Mouse (Mus musculus) cortical plate, adult 2 months (tissue): Measurements from ENCODE around the gene Fras1. TPM values are rescaled to one million over a fixed set of nuclear protein-coding genes. Genes with fewer than 3 reads are reported as not detected.

Experiments used
- H3K27ac ChIP-seq: fragments of 200-500 bp; 2 replicates; pipeline ENCODE4 v1.5.1; 2012; ENCODE audit warnings: low read length, control low read depth, inconsistent platforms; ENCODE audit not compliant: insufficient read depth
- H3K4me1 ChIP-seq: fragments of 200-500 bp; 2 replicates; pipeline ENCODE4 v1.6.1; 2011; ENCODE audit warnings: low read length; ENCODE audit not compliant: control insufficient read depth, insufficient read depth
- H3K4me3 ChIP-seq: fragments of 200-500 bp; 2 replicates; pipeline ENCODE4 v1.5.1; 2011; ENCODE audit warnings: mild to moderate bottlenecking, low read length, control low read depth; ENCODE audit not compliant: insufficient read depth
- CTCF ChIP-seq: fragments of 200-500 bp; IDR thresholded peaks from 2 replicates; pipeline ENCODE4 v1.5.1; 2011; ENCODE audit warnings: mild to moderate bottlenecking, control low read depth, low read length; ENCODE audit not compliant: insufficient read depth; ENCODE audit errors: extremely low read depth
- POLR2A ChIP-seq: fragments of 200-500 bp; IDR thresholded peaks from 2 replicates; pipeline ENCODE4 v1.6.1; 2011; ENCODE audit warnings: mild to moderate bottlenecking, low read length, control low read depth; ENCODE audit not compliant: insufficient read depth; ENCODE audit errors: extremely low read depth
- polyA plus RNA-seq: library from polyadenylated mRNA; depleted of rRNA; stranded (reverse); fragments of >200 nt; gene quantifications from 2 replicates; pipeline ENCODE4 v1.2.3, GENCODE M21; 2012

The Fras1 gene
- polyA plus RNA-seq, 1 experiment = 6.0 TPM

DNA sequence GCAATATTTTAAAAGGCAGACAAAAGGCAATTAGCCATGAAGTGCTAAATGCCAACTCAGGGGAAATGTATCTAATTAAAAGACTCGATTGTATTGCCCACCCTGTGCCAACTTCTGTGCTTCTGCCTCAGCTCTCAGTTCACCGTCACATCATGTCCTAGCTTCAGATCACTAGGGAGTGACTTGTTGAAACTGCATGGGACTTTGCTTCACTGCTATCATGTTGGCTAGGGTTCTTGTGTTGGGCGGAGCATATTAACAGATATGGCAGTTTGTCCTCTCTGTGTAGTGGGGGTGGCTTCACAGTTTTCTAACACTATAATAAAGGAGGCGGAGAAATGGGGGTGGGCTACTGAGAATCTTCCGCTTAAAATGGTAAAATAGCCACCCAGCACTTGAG is 172.2 kb downstream of the Fras1 start:
- Histone ChIP-seq H3K27ac (no peak overlapping the region), H3K4me1 (no peaks in the 10 kb centered on the region), H3K4me3 (no peak overlapping the region)
- TF ChIP-seq POLR2A (no peak), CTCF (no peak)

DNA sequence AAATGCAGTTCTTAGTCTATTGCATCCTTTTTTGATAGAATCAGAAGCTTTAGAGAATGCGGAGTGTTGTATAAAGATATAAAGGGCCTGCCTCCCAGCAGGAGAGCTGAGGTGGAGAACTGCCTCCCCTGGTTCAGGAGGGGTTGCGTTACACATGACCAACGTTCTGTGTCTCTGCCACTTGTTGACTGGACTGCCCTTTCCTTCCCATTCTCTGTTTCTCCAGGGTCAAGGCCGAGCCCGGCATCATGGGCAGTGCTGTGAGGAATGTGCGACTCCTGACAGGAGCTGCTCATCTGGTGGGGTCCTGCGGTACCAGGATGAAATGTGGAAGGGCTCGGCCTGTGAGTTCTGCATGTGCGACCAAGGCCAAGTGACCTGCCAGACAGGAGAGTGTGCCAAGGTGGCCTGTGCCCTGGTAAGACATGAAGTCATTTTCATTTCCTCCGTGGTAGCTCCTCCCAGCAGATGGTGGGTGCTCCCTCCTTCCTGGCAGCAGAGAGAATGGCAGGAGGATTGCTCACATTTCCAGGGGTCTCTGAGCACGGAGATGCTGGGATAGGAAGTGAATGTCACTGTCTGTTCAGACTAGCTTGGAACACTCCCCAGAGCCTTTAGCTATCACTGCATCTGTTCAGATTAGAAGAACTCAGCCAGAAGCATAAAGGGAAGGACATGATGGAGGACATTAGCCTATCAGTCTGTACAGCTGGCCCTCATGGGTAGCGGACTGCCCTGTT is 181.4 kb downstream of the Fras1 start:
- no peaks in the 10 kb centered on the region for H3K4me1 ChIP-seq
- TF ChIP-seq CTCF (no peak), POLR2A (no peak)
- no peak overlapping the region for H3K27ac ChIP-seq
- H3K4me3 ChIP-seq = no peak overlapping the region

- Histone ChIP-seq H3K27ac (no peak overlapping the region), H3K4me3 (no peak overlapping the region), H3K4me1 (no peaks in the 10 kb centered on the region)
- no peak for TF ChIP-seq POLR2A
- TF ChIP-seq CTCF = no peak
These were observed 184.5 kb downstream of the Fras1 start for GRCm38 (mm10) chr5:96558049-96558804.

DNA sequence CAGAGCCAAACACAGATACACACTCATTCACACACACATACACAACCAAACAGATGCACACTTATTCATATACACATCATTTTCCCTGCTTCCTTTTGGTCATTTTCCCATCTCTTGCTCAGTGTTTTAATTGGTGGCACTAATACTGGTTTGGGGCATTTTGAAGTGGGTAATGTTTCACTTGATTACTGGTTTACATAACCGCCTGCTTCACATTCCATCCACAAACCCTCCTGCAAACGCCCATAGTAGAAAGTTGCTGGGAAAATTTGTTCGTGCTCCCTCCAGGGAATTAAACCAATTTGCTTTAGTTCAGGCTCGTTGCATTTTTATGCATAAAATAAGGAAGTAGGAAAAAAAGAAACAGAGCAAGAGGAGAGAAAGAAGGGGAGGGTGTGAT is 200.8 kb downstream of the Fras1 start:
- H3K4me3 ChIP-seq = no peak overlapping the region
- H3K27ac ChIP-seq = no peak overlapping the region
- H3K4me1 ChIP-seq = no peaks in the 10 kb centered on the region
- TF ChIP-seq POLR2A (no peak), CTCF (no peak)

- H3K4me3 ChIP-seq = no peak overlapping the region
- H3K4me1 ChIP-seq = no peaks in the 10 kb centered on the region
- no peak overlapping the region for H3K27ac ChIP-seq
- TF ChIP-seq CTCF (no peak), POLR2A (no peak)
These were observed 204.9 kb downstream of the Fras1 start for GRCm38 (mm10) chr5:96578705-96579104.

DNA sequence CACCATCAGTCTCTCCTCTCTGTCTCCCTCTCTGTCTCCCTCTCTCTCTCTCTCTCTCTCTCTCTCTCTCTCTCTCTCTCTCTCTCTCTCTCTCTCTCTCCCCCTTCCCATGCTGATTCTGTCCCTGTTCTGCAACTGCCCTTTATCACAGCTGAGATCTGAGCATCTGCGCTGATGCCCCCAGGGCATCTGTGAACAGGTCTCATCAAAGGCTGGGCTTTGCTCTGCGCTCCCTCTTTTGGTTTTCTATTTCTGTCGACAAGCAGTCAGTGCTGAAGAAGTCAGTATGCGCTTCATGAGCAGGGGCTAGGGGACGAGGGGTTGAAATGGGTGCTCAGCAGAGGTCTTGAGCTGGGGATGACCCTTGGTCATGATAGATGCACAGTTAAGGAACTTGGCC is 206.2 kb downstream of the Fras1 start:
- Histone ChIP-seq H3K4me3 (no peak overlapping the region), H3K27ac (no peak overlapping the region), H3K4me1 (no peaks in the 10 kb centered on the region)
- TF ChIP-seq CTCF = no peak
- TF ChIP-seq POLR2A = no peak

- H3K27ac ChIP-seq = no peak overlapping the region
- no peak overlapping the region for H3K4me3 ChIP-seq
- no peak for TF ChIP-seq POLR2A
- no peak for TF ChIP-seq CTCF
- H3K4me1 ChIP-seq = no peaks in the 10 kb centered on the region
These were observed 211.0 kb downstream of the Fras1 start for GRCm38 (mm10) chr5:96584730-96585129.

GRCm38 (mm10) chr5:96590621-96591020 is 216.9 kb downstream of the Fras1 start:
- Histone ChIP-seq H3K27ac (no peak overlapping the region), H3K4me1 (no peaks in the 10 kb centered on the region), H3K4me3 (no peak overlapping the region)
- no peak for TF ChIP-seq POLR2A
- no peak for TF ChIP-seq CTCF

DNA sequence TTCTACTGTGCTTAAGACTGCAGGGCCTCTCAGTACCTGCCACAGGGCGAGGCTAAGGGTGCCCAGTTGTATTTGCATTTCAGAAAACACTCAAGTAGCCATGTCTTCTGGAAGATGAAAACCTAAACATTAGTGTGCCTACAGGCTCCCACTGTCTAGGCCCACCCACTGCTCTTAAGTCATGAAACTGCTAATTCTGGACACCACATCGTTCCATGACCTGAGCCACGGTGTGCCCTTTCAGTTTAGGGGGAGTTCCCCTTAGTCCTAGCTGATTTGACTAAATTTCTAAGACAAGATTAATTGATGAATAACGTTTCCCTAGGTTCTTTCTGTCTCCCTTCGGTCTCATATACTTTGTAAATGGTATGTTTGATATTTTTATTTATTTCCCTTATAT is 222.0 kb downstream of the Fras1 start:
- no peak for TF ChIP-seq CTCF
- TF ChIP-seq POLR2A = no peak
- no peaks in the 10 kb centered on the region for H3K4me1 ChIP-seq
- H3K27ac ChIP-seq = no peak overlapping the region
- H3K4me3 ChIP-seq = no peak overlapping the region
